ENCODE assay signal across 15 mouse cellular contexts in the genomic region with DNA sequence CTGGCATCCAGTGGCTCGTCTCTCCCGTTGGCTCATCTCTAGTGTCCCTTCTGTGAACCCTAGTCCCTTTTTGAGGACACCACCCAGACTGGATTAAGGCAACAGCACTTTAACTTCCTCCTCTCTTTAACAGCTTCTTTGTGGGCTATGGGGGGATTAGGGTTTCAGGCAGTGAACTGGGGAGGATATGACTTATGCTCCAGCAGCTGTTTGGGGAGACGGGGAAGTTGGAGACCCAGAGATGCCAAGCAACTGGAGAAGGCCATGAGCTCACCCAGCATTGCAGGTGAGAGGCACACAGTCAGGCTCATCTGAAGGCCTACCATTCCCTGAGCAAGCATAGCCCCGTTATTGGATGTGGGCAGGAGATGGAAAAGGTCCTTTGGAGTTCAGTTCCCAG. TPM values are rescaled to one million over a fixed set of nuclear protein-coding genes. Genes with fewer than 3 reads are reported as not detected.
DNase-seq lines count a peak whose midpoint lies in the region; ATAC-seq and TF ChIP-seq lines count a peak whose summit lies in the region.
"Had no signal": no experiment of that assay in that cellular context is flagged by ENCODE, and none has a peak within 500 bp of the region (broad histone marks: within the 10 kb centered on the region; RNA-seq: fewer than 3 reads in every experiment).

No protein-coding gene starts in this region.

- no peaks in the 10 kb centered on the region for H3K36me3 ChIP-seq in heart, embryonic 12.5 days
- H3K36me3 ChIP-seq in midbrain, embryonic 16.5 days (ENCODE audit: control insufficient read depth, insufficient read depth, low read length), result no peaks in the 10 kb centered on the region
- H3K36me3 ChIP-seq in midbrain, embryonic 11.5 days (ENCODE audit: control insufficient read depth, insufficient read depth, low read length), result no peaks in the 10 kb centered on the region
- H3K36me3 ChIP-seq: heart, embryonic 13.5 days; hindbrain, embryonic 12.5 days; liver, embryonic 12.5 days had no signal

- no peak for ATAC-seq in cerebellum, adult (ENCODE audit: insufficient number of reproducible peaks, low FRiP score, low TSS enrichment)
- no peak for ATAC-seq in heart, embryonic 12.5 days (ENCODE audit: insufficient number of reproducible peaks, low FRiP score)
- peak; percentile 30 for ATAC-seq in midbrain, embryonic 16.5 days
- ATAC-seq in midbrain, embryonic 11.5 days (ENCODE audit: low FRiP score), result no peak
- ATAC-seq: liver, embryonic 12.5 days had no signal

- no peak for TF ChIP-seq POLR2A in cerebellum, adult 2 months (IDR thresholded peaks at IDR 0.05; ENCODE audit: borderline replicate concordance, insufficient read depth, low read length)

- no peaks in the 10 kb centered on the region for H3K27me3 ChIP-seq in cerebellum, adult 2 months (ENCODE audit: control insufficient read depth, insufficient read depth, low read length)
- no peaks in the 10 kb centered on the region for H3K27me3 ChIP-seq in heart, embryonic 12.5 days (replicated peaks)
- no peaks in the 10 kb centered on the region for H3K27me3 ChIP-seq in midbrain, embryonic 16.5 days (ENCODE audit: control insufficient read depth, insufficient read depth, low read depth, low read length)
- H3K27me3 ChIP-seq in midbrain, embryonic 11.5 days (ENCODE audit: control insufficient read depth, insufficient read depth, low read length), result no peaks in the 10 kb centered on the region
- H3K27me3 ChIP-seq: heart, embryonic 13.5 days; hindbrain, embryonic 12.5 days; liver, embryonic 12.5 days had no signal

- no peaks in the 10 kb centered on the region for H3K9me3 ChIP-seq in heart, embryonic 12.5 days (replicated peaks)
- no peaks in the 10 kb centered on the region for H3K9me3 ChIP-seq in midbrain, embryonic 16.5 days (replicated peaks; ENCODE audit: control insufficient read depth, low read length, poor library complexity, severe bottlenecking)
- H3K9me3 ChIP-seq in midbrain, embryonic 11.5 days (ENCODE audit: control insufficient read depth, low read length), result no peaks in the 10 kb centered on the region
- H3K9me3 ChIP-seq: heart, embryonic 13.5 days; hindbrain, embryonic 12.5 days; liver, embryonic 12.5 days had no signal

- no peak for TF ChIP-seq CTCF in cerebellum, adult 2 months (IDR thresholded peaks at IDR 0.05; ENCODE audit: borderline replicate concordance, insufficient read depth, low read depth, low read length)

- H3K27ac ChIP-seq in cerebellum, adult 2 months (ENCODE audit: insufficient read depth, low read length), result 0 out of 2 replicates have a peak overlapping the region, but pooled peaks have one; percentile 8
- H3K27ac ChIP-seq in heart, embryonic 12.5 days (ENCODE audit: poor library complexity, severe bottlenecking), result no peak overlapping the region
- no peak overlapping the region for H3K27ac ChIP-seq in midbrain, embryonic 16.5 days (ENCODE audit: low read length)
- H3K27ac ChIP-seq in midbrain, embryonic 11.5 days (ENCODE audit: low read depth, low read length), result no peak overlapping the region
- H3K27ac ChIP-seq: heart, embryonic 13.5 days; hindbrain, embryonic 12.5 days; liver, embryonic 12.5 days had no signal

- 0 out of 2 replicates have a peak overlapping the region, but pooled peaks have one; percentile 4 for H3K9ac ChIP-seq in heart, embryonic 12.5 days
- no peak overlapping the region for H3K9ac ChIP-seq in midbrain, embryonic 16.5 days (ENCODE audit: low read depth, low read length)
- H3K9ac ChIP-seq in midbrain, embryonic 11.5 days (ENCODE audit: low read length), result no peak overlapping the region
- H3K9ac ChIP-seq: heart, embryonic 13.5 days; hindbrain, embryonic 12.5 days; liver, embryonic 12.5 days had no signal

- H3K4me2 ChIP-seq in heart, embryonic 12.5 days, result no peak overlapping the region
- H3K4me2 ChIP-seq in midbrain, embryonic 16.5 days (ENCODE audit: low read length), result no peak overlapping the region
- H3K4me2 ChIP-seq in midbrain, embryonic 11.5 days, result no peak overlapping the region
- H3K4me2 ChIP-seq: heart, embryonic 13.5 days; hindbrain, embryonic 12.5 days; liver, embryonic 12.5 days had no signal

- 83% methylated on average over 4 of the region's 4 CpGs for WGBS in cerebellum, adult 2 months
- 64% methylated on average over 4 of the region's 4 CpGs for WGBS in heart, embryonic 12.5 days
- WGBS in midbrain, embryonic 16.5 days, result 75% methylated on average over 4 of the region's 4 CpGs
- 72% methylated on average over 4 of the region's 4 CpGs for WGBS in midbrain, embryonic 11.5 days

- H3K4me3 ChIP-seq in cerebellum, adult 2 months (replicated peaks; ENCODE audit: insufficient read depth, low read depth, low read length), result no peak overlapping the region
- no peak overlapping the region for H3K4me3 ChIP-seq in heart, embryonic 12.5 days
- H3K4me3 ChIP-seq in midbrain, embryonic 16.5 days (ENCODE audit: low read depth, low read length), result no peak overlapping the region
- H3K4me3 ChIP-seq in midbrain, embryonic 11.5 days (ENCODE audit: low read depth, low read length), result no peak overlapping the region
- H3K4me3 ChIP-seq: heart, embryonic 13.5 days; hindbrain, embryonic 12.5 days; liver, embryonic 12.5 days had no signal

- no peak for DNase-seq in cerebellum, adult 2 months
- DNase-seq in heart, adult 11 months, result no peak
- DNase-seq in midbrain, embryonic 11.5 days (ENCODE audit: low spot score, missing footprints), result no peak
- no peak for DNase-seq in layer of hippocampus, adult 8-10 months (ENCODE audit: low spot score in 2 of 2)
- no peak for DNase-seq in cerebellum, adult 8-10 months

- peaks cover 17% of the 10 kb centered on the region; the same call in 1 of the 2 replicates for H3K4me1 ChIP-seq in cerebellum, adult 2 months (ENCODE audit: control insufficient read depth, insufficient read depth, low read length)
- H3K4me1 ChIP-seq in heart, embryonic 12.5 days (replicated peaks), result peaks cover 16% of the 10 kb centered on the region
- no peaks in the 10 kb centered on the region; the same call in 1 of the 2 replicates for H3K4me1 ChIP-seq in midbrain, embryonic 16.5 days (ENCODE audit: control insufficient read depth, insufficient read depth, low read length)
- H3K4me1 ChIP-seq in midbrain, embryonic 11.5 days (ENCODE audit: control insufficient read depth, insufficient read depth, low read length), result no peaks in the 10 kb centered on the region
- H3K4me1 ChIP-seq: liver, embryonic 12.5 days had no signal

RNA-seq across cellular contexts. Expression of a gene that starts 36.8 kb away (rescaled TPM):
- 0.06 and 0.16 TPM in 2 replicates for polyA plus RNA-seq in cerebellum, adult 2 months (2012; rRNA removed)
- polyA plus RNA-seq in heart, embryonic 12.5 days (2016; fragmentation: Nextera tagmentation; extraction: Ambion mirVana), result 0.32 and 0.62 TPM in 2 replicates
- 0.07 and 0.09 TPM in 2 replicates for polyA plus RNA-seq in midbrain, embryonic 16.5 days (2015; fragmentation: Nextera tagmentation; extraction: Ambion mirVana)
- 0.34 and 0.55 TPM in 2 replicates for polyA plus RNA-seq in midbrain, embryonic 11.5 days (2014; fragmentation: Nextera tagmentation; extraction: Ambion mirVana)
- total RNA-seq in layer of hippocampus, adult 8-10 months (2022), result not detected
- total RNA-seq: gastrocnemius, adult 8-10 months; heart, postnatal 14 days; megakaryocyte-erythroid progenitor cell, adult 5-6 weeks; neutrophil, adult 5-6 weeks had no signal
